Mouse (Mus musculus): ENCODE data around the gene Hpf1.

DNA sequence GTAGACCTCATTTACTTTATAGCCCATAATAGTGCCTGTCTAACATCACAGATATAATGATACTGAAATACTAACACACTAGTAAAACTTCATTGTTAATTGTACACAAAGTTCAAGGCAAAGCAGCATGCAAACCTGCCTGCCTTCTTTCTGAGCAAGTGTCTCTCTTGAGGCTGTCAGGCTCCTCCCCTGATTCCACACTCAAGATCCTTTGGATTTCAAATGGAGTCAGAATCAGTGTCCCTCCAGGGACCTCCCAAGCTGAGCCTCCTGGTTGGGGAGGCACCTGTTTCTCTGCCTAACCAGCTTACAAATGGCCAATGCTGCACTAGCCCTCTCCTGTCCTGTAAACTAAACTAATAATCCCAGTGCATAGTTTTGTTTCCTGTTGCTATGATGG, 32.1 kb upstream of the Hpf1 start:
- TF ChIP-seq CTCF (IDR thresholded peaks at IDR 0.05; ENCODE audit: control insufficient read depth, insufficient read depth, insufficient read length) (no peak), CEBPB (IDR thresholded peaks at IDR 0.05; ENCODE audit: low read depth) (no peak)

Measured in C2C12 (cell line).